Mouse (Mus musculus) hindbrain, embryonic 12.5 days (tissue): ENCODE measurements around the gene Cadps2. TPM values are rescaled to one million over a fixed set of nuclear protein-coding genes. Genes with fewer than 3 reads are reported as not detected.

ENCODE experiments used
- ATAC-seq: fragments of 200-750 bp; cut with Nextera tagmentation; 2 replicates; pipeline ENCODE4 v1.8.0; 2017; ENCODE audit warnings: moderate TSS enrichment; ENCODE audit not compliant: low FRiP score
- H3K27ac ChIP-seq: fragments of 300-500 bp; sonication (generic); 2 replicates; pipeline ENCODE4 v1.5.1; 2016; ENCODE audit warnings: mild to moderate bottlenecking
- H3K27me3 ChIP-seq: fragments of 300-500 bp; sonication (generic); 2 replicates; pipeline ENCODE4 v1.6.1; 2016; ENCODE audit warnings: mild to moderate bottlenecking
- H3K36me3 ChIP-seq: fragments of 300-500 bp; sonication (generic); 2 replicates; pipeline ENCODE4 v1.6.1; 2016; ENCODE audit warnings: mild to moderate bottlenecking
- H3K4me1 ChIP-seq: fragments of 300-500 bp; sonication (generic); 2 replicates; pipeline ENCODE4 v1.6.1; 2016
- H3K4me2 ChIP-seq: fragments of 300-500 bp; sonication (generic); replicated peaks from 2 replicates; pipeline ENCODE4 v1.6.1; 2016; ENCODE audit warnings: mild to moderate bottlenecking
- H3K4me3 ChIP-seq: fragments of 300-500 bp; sonication (generic); 2 replicates; pipeline ENCODE4 v1.5.1; 2016; ENCODE audit warnings: mild to moderate bottlenecking
- H3K9ac ChIP-seq: fragments of 300-500 bp; sonication (generic); 2 replicates; pipeline ENCODE4 v1.6.1; 2016; ENCODE audit warnings: mild to moderate bottlenecking, moderate library complexity
- H3K9me3 ChIP-seq: fragments of 300-500 bp; sonication (generic); replicated peaks from 2 replicates; pipeline ENCODE4 v1.6.1; 2016; ENCODE audit warnings: mild to moderate bottlenecking
- WGBS: fragments of 180-500 bp; shearing (Covaris S2); methylation state at CpG from one replicate; pipeline ENCODE4 v1.1.7; 2016; 5-methylcytosine and 5-hydroxymethylcytosine counted together
- polyA plus RNA-seq: library from polyadenylated mRNA; unstranded; fragments of >200 nt; fragmentation: Nextera tagmentation; extraction: Ambion mirVana; gene quantifications from 2 replicates; pipeline ENCODE4 v1.2.1, GENCODE M21; 2016

Gene Cadps2
- polyA plus RNA-seq, 1 experiment from 2014 or later: 3.4 TPM

DNA sequence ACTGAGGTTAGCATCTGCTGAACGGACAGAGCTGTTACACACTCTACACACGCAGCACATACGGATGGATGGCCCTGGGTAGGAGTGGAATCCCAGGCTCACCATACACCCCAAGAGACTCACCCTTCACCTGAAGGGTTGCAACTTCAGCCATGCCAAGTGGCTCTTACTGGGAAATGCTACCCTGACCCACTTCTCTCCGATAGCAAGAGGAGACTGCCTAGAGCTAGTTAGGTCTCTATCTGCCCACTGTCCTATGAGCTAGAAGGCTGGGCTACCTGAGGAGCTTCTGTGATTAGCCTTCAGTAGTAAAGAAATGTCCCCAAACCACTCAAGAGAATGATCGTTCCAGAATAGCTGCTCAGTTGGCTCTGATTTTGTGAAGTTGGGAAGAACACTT lies 2.1 kb downstream of the Cadps2 start:
- Histone ChIP-seq H3K4me3 (no peak overlapping the region), H3K9me3 (no peaks in the 10 kb centered on the region), H3K9ac (no peak overlapping the region), H3K36me3 (no peaks in the 10 kb centered on the region), H3K4me2 (no peak overlapping the region), H3K27ac (no peak overlapping the region), H3K4me1 (peaks cover 3% of the 10 kb centered on the region; the same call in 1 of the 2 replicates), H3K27me3 (peaks cover 36% of the 10 kb centered on the region)
- WGBS: 82% methylated on average over 5 of the region's 5 CpGs
- ATAC-seq: no peak

DNA sequence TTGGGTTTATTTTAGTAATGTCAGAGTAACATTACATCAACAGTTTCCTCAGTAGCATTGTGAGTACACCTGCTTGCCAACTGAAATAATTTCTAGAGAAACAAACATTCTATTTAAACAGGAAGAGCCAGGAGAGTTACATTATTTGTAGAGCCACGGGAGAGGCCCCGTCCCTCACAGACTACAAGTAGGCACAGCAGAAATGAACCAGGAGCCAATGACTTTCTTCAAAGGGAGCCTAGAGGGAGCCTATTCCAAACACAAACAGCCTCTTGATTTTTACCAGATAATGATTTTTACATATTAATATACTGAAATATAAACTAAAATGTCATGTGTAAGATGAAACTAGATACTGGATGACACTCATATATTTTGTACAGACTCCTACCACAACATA lies 2.5 kb downstream of the Cadps2 start:
- Histone ChIP-seq H3K4me3 (no peak overlapping the region), H3K4me2 (no peak overlapping the region), H3K27ac (no peak overlapping the region), H3K9ac (no peak overlapping the region), H3K36me3 (no peaks in the 10 kb centered on the region), H3K4me1 (peaks cover 3% of the 10 kb centered on the region; the same call in 1 of the 2 replicates), H3K27me3 (peaks cover 36% of the 10 kb centered on the region), H3K9me3 (no peaks in the 10 kb centered on the region)
- WGBS: 53% methylated on average over 2 of the region's 2 CpGs
- no peak for ATAC-seq

DNA sequence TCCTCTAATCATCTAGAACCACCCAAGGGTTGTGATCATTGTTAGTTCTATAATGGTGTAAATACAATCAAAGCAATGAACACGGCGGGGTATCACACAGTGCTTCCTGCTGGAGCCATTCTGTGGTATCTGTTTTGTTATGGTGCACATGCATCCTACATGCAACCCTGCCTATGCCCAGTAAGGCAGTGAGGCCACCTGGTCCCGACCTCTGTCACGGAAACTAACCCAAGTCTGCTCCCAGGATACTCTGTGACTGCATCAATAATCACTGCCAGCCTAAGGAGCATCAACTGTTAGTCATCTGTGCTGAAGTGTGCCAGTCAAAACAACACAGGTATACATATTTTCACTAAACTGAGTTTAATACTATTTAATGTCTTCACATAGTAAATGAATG lies 3.7 kb downstream of the Cadps2 start:
- no peak for ATAC-seq
- Histone ChIP-seq H3K27ac (no peak overlapping the region), H3K4me2 (no peak overlapping the region), H3K36me3 (no peaks in the 10 kb centered on the region), H3K9ac (no peak overlapping the region), H3K9me3 (no peaks in the 10 kb centered on the region), H3K4me1 (peaks cover 3% of the 10 kb centered on the region; the same call in 1 of the 2 replicates), H3K4me3 (no peak overlapping the region), H3K27me3 (peaks cover 32% of the 10 kb centered on the region)
- 85% methylated on average over 4 of the region's 4 CpGs for WGBS

DNA sequence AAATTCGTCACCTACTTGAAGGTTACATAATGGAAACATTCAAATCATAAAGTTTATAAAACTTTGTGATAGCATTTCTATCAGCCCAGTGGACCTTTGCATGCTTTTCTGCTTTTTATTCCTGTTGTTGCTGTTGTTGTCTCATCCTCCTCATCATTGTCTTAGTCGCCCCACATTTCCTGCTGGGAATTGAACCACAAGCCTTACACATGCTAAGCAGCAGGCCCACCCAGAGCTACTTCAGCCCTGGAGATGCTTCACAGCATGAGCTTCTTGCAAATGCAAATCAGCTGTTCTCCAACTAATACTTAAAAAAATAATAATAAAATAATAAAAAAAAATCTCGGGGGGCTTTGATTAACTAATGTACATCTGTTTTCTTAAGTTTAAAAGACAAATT lies 8.5 kb downstream of the Cadps2 start:
- no peaks in the 10 kb centered on the region for H3K9me3 ChIP-seq
- H3K4me2 ChIP-seq: no peak overlapping the region
- no peaks in the 10 kb centered on the region for H3K4me1 ChIP-seq
- no peaks in the 10 kb centered on the region for H3K36me3 ChIP-seq
- H3K9ac ChIP-seq: no peak overlapping the region
- WGBS: 48% methylated on average over 3 of the region's 3 CpGs
- ATAC-seq: no peak
- no peaks in the 10 kb centered on the region for H3K27me3 ChIP-seq
- H3K4me3 ChIP-seq: no peak overlapping the region
- H3K27ac ChIP-seq: no peak overlapping the region

DNA sequence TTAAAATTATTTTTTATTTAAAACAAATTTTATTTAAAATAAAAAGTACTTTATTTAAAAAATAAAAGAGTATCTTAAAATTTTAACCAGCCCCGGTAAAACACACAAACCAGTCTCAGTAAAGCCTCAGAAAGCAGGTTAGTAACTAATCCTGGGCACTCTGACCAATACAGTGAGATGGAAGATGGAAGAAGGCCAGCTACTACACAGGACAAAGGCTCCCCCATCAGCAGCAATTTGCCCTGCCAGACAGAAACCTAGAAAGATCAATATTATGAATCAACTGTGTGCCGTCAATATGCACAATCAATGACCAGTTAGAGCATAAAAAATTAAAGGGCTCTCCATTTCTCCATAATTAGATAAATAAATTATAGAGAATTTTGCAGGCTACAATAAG lies 9.9 kb downstream of the Cadps2 start:
- Histone ChIP-seq H3K27ac (no peak overlapping the region), H3K9me3 (no peaks in the 10 kb centered on the region), H3K27me3 (no peaks in the 10 kb centered on the region), H3K36me3 (no peaks in the 10 kb centered on the region), H3K4me2 (no peak overlapping the region), H3K4me1 (no peaks in the 10 kb centered on the region), H3K9ac (no peak overlapping the region), H3K4me3 (no peak overlapping the region)
- ATAC-seq: no peak
- 91% methylated on average over 2 of the region's 2 CpGs for WGBS

DNA sequence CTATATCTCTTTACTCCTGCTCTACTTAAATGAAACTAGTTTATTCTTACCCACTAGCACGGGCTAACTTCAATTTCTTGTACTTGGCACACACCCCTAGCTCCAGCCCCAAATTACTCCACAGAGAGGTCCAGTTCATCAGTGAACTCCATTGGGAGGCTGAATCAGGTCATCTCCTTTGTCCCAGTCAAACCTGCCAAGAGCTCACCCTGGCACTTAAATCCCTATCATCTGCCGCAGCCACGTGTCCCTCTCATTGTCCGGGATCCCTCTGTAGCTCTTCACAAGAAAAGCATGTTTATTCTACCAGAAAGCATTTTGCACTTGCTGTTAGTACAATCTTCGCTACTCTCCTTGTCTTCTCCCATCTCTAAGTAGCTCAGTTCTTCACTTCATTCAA lies 17.4 kb downstream of the Cadps2 start:
- WGBS: 91% methylated on average over 5 of the region's 5 CpGs
- ATAC-seq: no peak
- no peaks in the 10 kb centered on the region for H3K4me1 ChIP-seq
- H3K9me3 ChIP-seq: no peaks in the 10 kb centered on the region
- H3K4me3 ChIP-seq: no peak overlapping the region
- H3K27ac ChIP-seq: no peak overlapping the region
- H3K27me3 ChIP-seq: no peaks in the 10 kb centered on the region
- no peaks in the 10 kb centered on the region for H3K36me3 ChIP-seq
- no peak overlapping the region for H3K4me2 ChIP-seq
- no peak overlapping the region for H3K9ac ChIP-seq

- no peak for ATAC-seq
- no peak overlapping the region for H3K4me2 ChIP-seq
- H3K4me1 ChIP-seq: no peaks in the 10 kb centered on the region
- H3K36me3 ChIP-seq: no peaks in the 10 kb centered on the region
- no peaks in the 10 kb centered on the region for H3K27me3 ChIP-seq
- no peaks in the 10 kb centered on the region for H3K9me3 ChIP-seq
- no peak overlapping the region for H3K9ac ChIP-seq
- WGBS: 90% methylated on average over 1 of the region's 1 CpGs
- no peak overlapping the region for H3K27ac ChIP-seq
- no peak overlapping the region for H3K4me3 ChIP-seq
These were observed 29.1 kb downstream of the Cadps2 start for GRCm38 (mm10) chr6:23810087-23810486.

DNA sequence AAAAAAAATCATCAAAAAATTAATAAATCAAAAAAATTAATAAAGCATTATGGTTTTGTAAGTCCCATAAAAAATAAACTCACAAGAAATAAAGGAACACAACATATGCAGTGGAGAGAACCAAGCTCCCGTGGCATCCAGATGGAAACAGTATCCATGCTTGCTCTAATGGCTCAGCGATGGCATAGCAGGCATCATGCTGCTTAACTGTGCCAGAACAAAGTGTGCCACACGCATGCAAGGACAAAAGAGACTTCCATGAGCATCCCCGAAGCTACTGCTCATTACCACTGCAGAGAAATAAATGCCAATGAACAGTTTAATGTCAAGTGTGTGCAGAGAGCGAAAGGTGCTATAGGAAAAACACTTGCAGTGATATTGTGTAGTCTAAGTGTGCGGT lies 29.9 kb downstream of the Cadps2 start:
- Histone ChIP-seq H3K27me3 (no peaks in the 10 kb centered on the region), H3K36me3 (no peaks in the 10 kb centered on the region), H3K4me2 (no peak overlapping the region), H3K27ac (no peak overlapping the region), H3K4me3 (no peak overlapping the region), H3K9ac (no peak overlapping the region), H3K9me3 (no peaks in the 10 kb centered on the region), H3K4me1 (no peaks in the 10 kb centered on the region)
- WGBS: 83% methylated on average over 6 of the region's 6 CpGs
- no peak for ATAC-seq

GRCm38 (mm10) chr6:23805333-23805732 lies 33.9 kb downstream of the Cadps2 start:
- 94% methylated on average over 7 of the region's 7 CpGs for WGBS
- no peak for ATAC-seq
- H3K4me2 ChIP-seq: no peak overlapping the region
- H3K9me3 ChIP-seq: no peaks in the 10 kb centered on the region
- no peak overlapping the region for H3K27ac ChIP-seq
- no peaks in the 10 kb centered on the region for H3K36me3 ChIP-seq
- H3K27me3 ChIP-seq: no peaks in the 10 kb centered on the region
- H3K4me3 ChIP-seq: no peak overlapping the region
- no peaks in the 10 kb centered on the region for H3K4me1 ChIP-seq
- no peak overlapping the region for H3K9ac ChIP-seq

GRCm38 (mm10) chr6:23791822-23792221 lies 47.4 kb downstream of the Cadps2 start:
- 79% methylated on average over 3 of the region's 3 CpGs for WGBS
- no peak overlapping the region for H3K4me2 ChIP-seq

GRCm38 (mm10) chr6:23777641-23778040 lies 61.6 kb downstream of the Cadps2 start:
- Histone ChIP-seq H3K9me3 (no peaks in the 10 kb centered on the region), H3K27ac (no peak overlapping the region), H3K4me3 (no peak overlapping the region), H3K4me2 (no peak overlapping the region), H3K36me3 (no peaks in the 10 kb centered on the region), H3K27me3 (no peaks in the 10 kb centered on the region), H3K9ac (no peak overlapping the region), H3K4me1 (no peaks in the 10 kb centered on the region)
- ATAC-seq: no peak
- 79% methylated on average over 1 of the region's 1 CpGs for whole genome bisulfite sequencing

More at GRCm38 (mm10) chr6:23791822-23792221, 47.4 kb downstream of the Cadps2 start:
- no peak overlapping the region for H3K27ac ChIP-seq
- no peak for ATAC-seq
- H3K4me3 ChIP-seq: no peak overlapping the region
- H3K4me1 ChIP-seq: no peaks in the 10 kb centered on the region
- H3K9me3 ChIP-seq: no peaks in the 10 kb centered on the region
- no peaks in the 10 kb centered on the region for H3K27me3 ChIP-seq
- no peak overlapping the region for H3K9ac ChIP-seq
- H3K36me3 ChIP-seq: no peaks in the 10 kb centered on the region

DNA sequence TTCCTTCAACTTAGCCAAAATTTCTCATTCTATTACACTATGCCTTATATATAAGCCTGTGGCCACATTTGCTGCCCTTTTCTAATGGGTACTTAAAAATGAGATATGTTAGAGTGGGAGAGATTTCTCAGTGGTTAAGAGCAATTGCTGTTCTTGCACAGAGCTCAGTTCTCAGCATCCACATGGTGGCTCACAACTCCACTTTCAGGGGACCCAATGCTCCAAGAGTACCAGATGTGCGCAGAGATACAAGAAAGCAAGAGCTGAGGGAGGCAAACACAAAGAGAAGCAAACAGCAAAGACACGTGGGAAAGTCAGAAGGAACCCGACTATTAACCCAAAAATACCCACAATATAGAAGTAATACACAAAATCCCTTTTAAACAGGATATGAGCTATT lies 77.0 kb downstream of the Cadps2 start:
- H3K4me2 ChIP-seq: no peak overlapping the region
- no peak for ATAC-seq
- H3K4me3 ChIP-seq: no peak overlapping the region
- no peak overlapping the region for H3K27ac ChIP-seq
- WGBS: 54% methylated on average over 3 of the region's 3 CpGs
- no peak overlapping the region for H3K9ac ChIP-seq
- H3K36me3 ChIP-seq: no peaks in the 10 kb centered on the region
- no peaks in the 10 kb centered on the region for H3K4me1 ChIP-seq
- no peaks in the 10 kb centered on the region for H3K27me3 ChIP-seq
- H3K9me3 ChIP-seq: no peaks in the 10 kb centered on the region

- no peak overlapping the region for H3K9ac ChIP-seq
- H3K4me1 ChIP-seq: no peaks in the 10 kb centered on the region
- no peaks in the 10 kb centered on the region for H3K9me3 ChIP-seq
- 76% methylated on average over 2 of the region's 2 CpGs for WGBS
- no peak overlapping the region for H3K27ac ChIP-seq
- no peaks in the 10 kb centered on the region for H3K27me3 ChIP-seq
- no peak overlapping the region for H3K4me2 ChIP-seq
- ATAC-seq: no peak
- H3K36me3 ChIP-seq: no peaks in the 10 kb centered on the region
- H3K4me3 ChIP-seq: no peak overlapping the region
These were observed 81.0 kb downstream of the Cadps2 start for GRCm38 (mm10) chr6:23758249-23758648.

DNA sequence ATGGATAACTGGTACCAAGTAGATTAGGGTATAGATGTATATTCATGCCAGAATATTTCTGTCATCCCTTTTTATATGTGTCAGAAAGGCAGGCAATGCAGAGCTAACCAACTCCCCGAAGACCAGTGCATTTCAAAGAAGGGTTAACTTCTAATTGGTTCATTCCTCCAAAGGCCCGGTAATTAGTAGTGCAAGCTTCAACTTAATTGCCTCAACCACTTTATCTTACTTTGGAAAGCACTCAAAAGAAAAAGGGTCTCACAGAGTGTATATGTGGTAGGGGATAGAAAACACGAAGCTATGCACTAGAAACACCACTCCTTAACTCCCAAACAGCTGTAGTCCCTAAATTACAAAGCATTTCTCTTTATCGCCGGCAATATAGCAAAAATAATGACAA lies 90.4 kb downstream of the Cadps2 start:
- H3K36me3 ChIP-seq: no peaks in the 10 kb centered on the region
- no peaks in the 10 kb centered on the region for H3K27me3 ChIP-seq
- H3K4me3 ChIP-seq: no peak overlapping the region
- 85% methylated on average over 5 of the region's 5 CpGs for WGBS
- no peak overlapping the region for H3K27ac ChIP-seq
- no peak for ATAC-seq
- no peaks in the 10 kb centered on the region for H3K9me3 ChIP-seq
- H3K4me2 ChIP-seq: no peak overlapping the region
- no peaks in the 10 kb centered on the region for H3K4me1 ChIP-seq
- H3K9ac ChIP-seq: no peak overlapping the region
